Mouse (Mus musculus): ENCODE measurements at regions not wholly inside any gene's neighbourhood (a gene's known extent, or its start where the extent isn't known, plus 50 kb on each side); places are given as distances from the start of the nearest gene placed in this dataset.

GRCm38 (mm10) chr17:43219636-43220035 lies 50.5 kb upstream of the Adgrf1 start:
- no peak for DNase-seq (ENCODE audit: extremely low spot score, low spot score)
